Mouse (Mus musculus) cerebellum, adult 2 months (tissue): ENCODE measurements at regions not wholly inside any gene's neighbourhood (a gene's known extent, or its start where the extent isn't known, plus 50 kb on each side); places are given as distances from the start of the nearest gene placed in this dataset.

Experiments
- CTCF ChIP-seq: fragments of 200-500 bp; IDR thresholded peaks from 2 replicates; pipeline ENCODE4 v1.5.1; 2011; ENCODE audit warnings: low read depth, mild to moderate bottlenecking, control low read depth, low read length, moderate library complexity, borderline replicate concordance; ENCODE audit not compliant: insufficient read depth
- POLR2A ChIP-seq: fragments of 200-500 bp; IDR thresholded peaks from 2 replicates; pipeline ENCODE4 v1.6.1; 2011; ENCODE audit warnings: low read length, control low read depth, borderline replicate concordance; ENCODE audit not compliant: insufficient read depth

GRCm38 (mm10) chr13:75337054-75337453, 247.4 kb downstream of the Pcsk1 start:
- no peak for TF ChIP-seq CTCF
- TF ChIP-seq POLR2A, result no peak
